Mouse (Mus musculus) heart, adult 2 months (tissue): Measurements from ENCODE around the gene 3110021N24Rik. TPM values are rescaled to one million over a fixed set of nuclear protein-coding genes. Genes with fewer than 3 reads are reported as not detected.
"Not testable (repeated sequence)": the region's sequence is repeated elsewhere in the genome, so short reads cannot be mapped to it uniquely, and the experiment has no call there.

Experiments used
- DNase-seq, 2 experiments: peaks; one replicate each; pipeline ENCODE4 v3.0.0; 2021
- H3K27ac ChIP-seq: fragments of 200-600 bp; 2 replicates; pipeline ENCODE4 v1.8.1; 2022
- H3K27me3 ChIP-seq: fragments of 200-500 bp; 2 replicates; pipeline ENCODE4 v1.6.1; 2012; ENCODE audit warnings: mild to moderate bottlenecking, low read length, inconsistent platforms, mixed read lengths; ENCODE audit not compliant: control insufficient read depth, insufficient read depth
- H3K36me3 ChIP-seq: fragments of 200-500 bp; 2 replicates; pipeline ENCODE4 v1.6.1; 2012; ENCODE audit warnings: low read length, inconsistent platforms; ENCODE audit not compliant: control insufficient read depth, insufficient read depth
- H3K4me1 ChIP-seq: fragments of 200-500 bp; 2 replicates; pipeline ENCODE4 v1.6.1; 2011; ENCODE audit warnings: low read length; ENCODE audit not compliant: control insufficient read depth, insufficient read depth
- H3K4me3 ChIP-seq: fragments of 200-600 bp; 2 replicates; pipeline ENCODE4 v1.8.1; 2022
- H3K79me2 ChIP-seq: fragments of 200-500 bp; replicated peaks from 2 replicates; pipeline ENCODE4 v1.6.1; 2012; ENCODE audit warnings: mild to moderate bottlenecking, inconsistent platforms, low read length, moderate library complexity, mixed read lengths; ENCODE audit not compliant: control insufficient read depth, insufficient read depth
- H3K9ac ChIP-seq: fragments of 200-500 bp; 2 replicates; pipeline ENCODE4 v1.6.1; 2012; ENCODE audit warnings: low read depth, mild to moderate bottlenecking, control low read depth, inconsistent platforms, low read length, mixed read lengths
- CTCF ChIP-seq: fragments of 200-600 bp; IDR thresholded peaks from 2 replicates; pipeline ENCODE4 v1.8.1; 2022; ENCODE audit warnings: antibody characterized with exemption, mild to moderate bottlenecking, moderate library complexity
- EP300 ChIP-seq: fragments of 200-500 bp; IDR thresholded peaks from 2 replicates; pipeline ENCODE4 v1.6.1; 2011; ENCODE audit warnings: low read depth, low read length, control low read depth; ENCODE audit not compliant: insufficient read depth
- POLR2A ChIP-seq: fragments of 200-500 bp; IDR thresholded peaks from 2 replicates; pipeline ENCODE4 v1.6.1; 2011; ENCODE audit warnings: mild to moderate bottlenecking, low read depth, low read length, control low read depth; ENCODE audit not compliant: insufficient read depth
- WGBS: fragments of 180-500 bp; shearing (Covaris S2); methylation state at CpG from one replicate; pipeline ENCODE4 v1.1.7; 2018; 5-methylcytosine and 5-hydroxymethylcytosine counted together
- intact Hi-C: fragments of 180-260 bp; cut with DNase I; formaldehyde crosslinking; loops from one replicate; pipeline ENCODE4 v1.15.1; 2025
- long read RNA-seq: library from polyadenylated mRNA; stranded (forward); transcript quantifications from one replicate; pipeline ENCODE4 v2.0.0, GENCODE M21; 2021
- polyA plus RNA-seq: library from polyadenylated mRNA; depleted of rRNA; stranded (reverse); fragments of >200 nt; gene quantifications from 2 replicates; pipeline ENCODE4 v1.2.3, GENCODE M21; 2012; rRNA removed
- total RNA-seq, 2 experiments: library from RNA; stranded (reverse); gene quantifications; 2 replicates each; pipeline ENCODE4 v1.2.3; 2021

3110021N24Rik gene
- total RNA-seq (under 1 TPM; 0.26 to 0.36 TPM), polyA plus RNA-seq (0.10 and 0.12 TPM in 2 replicates)
- long read RNA-seq = 0 reads

GRCm38 (mm10) chr4:108719349-108719748, at the start of gene 3110021N24Rik:
3110021N24Rik (plus strand) TSS chr4:108719649.
- WGBS = 88% methylated on average over 5 of the region's 5 CpGs
- no peaks in the 10 kb centered on the region; the same call in 1 of the 2 replicates for H3K36me3 ChIP-seq
- H3K27me3 ChIP-seq = no peaks in the 10 kb centered on the region
- no peak for DNase-seq
- H3K27ac ChIP-seq = no peak within 1 kb of the TSS
- H3K4me1 ChIP-seq = no peaks in the 10 kb centered on the region
- H3K79me2 ChIP-seq = no peaks in the 10 kb centered on the region; the same call in 1 of the 2 replicates
- no peak within 1 kb of the TSS for H3K4me3 ChIP-seq
- intact Hi-C loops = no loop called here
- TF ChIP-seq POLR2A (no peak), CTCF (no peak), EP300 (no peak)
- H3K9ac ChIP-seq = no peak within 1 kb of the TSS

GRCm38 (mm10) chr4:108686156-108686555, 33.3 kb upstream of the 3110021N24Rik start:
- no peak for TF ChIP-seq CTCF
- TF ChIP-seq POLR2A = no peak
- no peak for TF ChIP-seq EP300
- no peak overlapping the region for H3K9ac ChIP-seq
- WGBS = 77% methylated on average over 3 of the region's 3 CpGs
- no peaks in the 10 kb centered on the region for H3K27me3 ChIP-seq
- no peak overlapping the region for H3K4me3 ChIP-seq
- no peaks in the 10 kb centered on the region for H3K36me3 ChIP-seq
- H3K79me2 ChIP-seq = no peaks in the 10 kb centered on the region
- intact Hi-C loops = no loop called here
- H3K4me1 ChIP-seq = no peaks in the 10 kb centered on the region
- DNase-seq = no peak
- H3K27ac ChIP-seq = no peak overlapping the region

GRCm38 (mm10) chr4:108687098-108687497, 32.4 kb upstream of the 3110021N24Rik start:
- H3K4me3 ChIP-seq, H3K9ac ChIP-seq, H3K4me1 ChIP-seq, H3K36me3 ChIP-seq, H3K27ac ChIP-seq, DNase-seq, intact Hi-C loops, H3K27me3 ChIP-seq, H3K79me2 ChIP-seq: not testable (repeated sequence)
- 90% methylated on average over 5 of the region's 7 CpGs for WGBS

GRCm38 (mm10) chr4:108690479-108690878, 29.0 kb upstream of the 3110021N24Rik start:
- H3K9ac ChIP-seq = no peak overlapping the region
- no peak overlapping the region for H3K4me3 ChIP-seq
- WGBS = 97% methylated on average over 3 of the region's 3 CpGs
- peak; percentile 33 for TF ChIP-seq CTCF
- no peak for TF ChIP-seq POLR2A
- TF ChIP-seq EP300 = no peak
- no peaks in the 10 kb centered on the region for H3K4me1 ChIP-seq
- no peaks in the 10 kb centered on the region for H3K27me3 ChIP-seq
- DNase-seq = no peak
- H3K36me3 ChIP-seq = no peaks in the 10 kb centered on the region
- H3K79me2 ChIP-seq = no peaks in the 10 kb centered on the region
- intact Hi-C loops = loop anchor here (10.0 kb wide), 1 partner anchor 284 kb away; no protein-coding TSS in a partner anchor
- H3K27ac ChIP-seq = no peak overlapping the region

GRCm38 (mm10) chr4:108691469-108691868, 28.0 kb upstream of the 3110021N24Rik start:
- intact Hi-C loops = loop anchor here (10.0 kb wide), 1 partner anchor 283 kb away; no protein-coding TSS in a partner anchor
- Histone ChIP-seq H3K36me3 (no peaks in the 10 kb centered on the region), H3K4me3 (no peak overlapping the region), H3K79me2 (no peaks in the 10 kb centered on the region), H3K4me1 (no peaks in the 10 kb centered on the region), H3K9ac (no peak overlapping the region), H3K27ac (no peak overlapping the region), H3K27me3 (no peaks in the 10 kb centered on the region)
- DNase-seq = no peak
- TF ChIP-seq POLR2A = no peak
- no peak for TF ChIP-seq CTCF
- TF ChIP-seq EP300 = no peak

GRCm38 (mm10) chr4:108696934-108697333, 22.5 kb upstream of the 3110021N24Rik start:
- H3K36me3 ChIP-seq = no peaks in the 10 kb centered on the region
- 57% methylated on average over 3 of the region's 3 CpGs for WGBS
- H3K27me3 ChIP-seq = no peaks in the 10 kb centered on the region
- no peak overlapping the region for H3K27ac ChIP-seq
- no peaks in the 10 kb centered on the region for H3K4me1 ChIP-seq
- intact Hi-C loops = loop anchor here (5.0 to 10.0 kb wide), 4 partner anchors 85 to 278 kb away; partner anchors contain the start of gene Zfyve9
- no peak overlapping the region for H3K9ac ChIP-seq
- TF ChIP-seq POLR2A = no peak
- no peak for TF ChIP-seq EP300
- TF ChIP-seq CTCF = peak; percentile 87
- DNase-seq = peak in 1 of 2 experiments; percentile 9
- no peak overlapping the region for H3K4me3 ChIP-seq
- H3K79me2 ChIP-seq = no peaks in the 10 kb centered on the region
